Mouse (Mus musculus): Measurements from ENCODE around the gene Smim17. TPM values are rescaled to one million over a fixed set of nuclear protein-coding genes. Genes with fewer than 3 reads are reported as not detected.
"Not testable (repeated sequence)": the region's sequence is repeated elsewhere in the genome, so short reads cannot be mapped to it uniquely, and the experiment has no call there.

Smim17 gene
- polyA plus RNA-seq (2016; fragmentation: Nextera tagmentation; extraction: Ambion mirVana): 1.5 TPM in 2 replicates

- peak; percentile 90 for ATAC-seq (ENCODE audit: low FRiP score)
- WGBS: 27% methylated on average over 25 of the region's 25 CpGs
- Histone ChIP-seq H3K36me3 (peaks cover 28% of the 10 kb centered on the region), H3K4me1 (peaks cover 6% of the 10 kb centered on the region; the same call in 1 of the 2 replicates), H3K27me3 (no peaks in the 10 kb centered on the region), H3K9me3 (replicated peaks) (no peaks in the 10 kb centered on the region), H3K4me2 (replicated peaks) (peak within 1 kb of the TSS; percentile 73), H3K9ac (peak within 1 kb of the TSS; percentile 54), H3K4me3 (peak within 1 kb of the TSS; percentile 47), H3K27ac (no peak within 1 kb of the TSS)
These were observed at the start of gene Smim17 for GRCm38 (mm10) chr7:6397996-6398975. TSS of gene Smim17 (plus strand) at chr7:6398715.

- Histone ChIP-seq H3K4me3 (no peak overlapping the region), H3K9ac (no peak overlapping the region), H3K27ac (no peak overlapping the region), H3K27me3 (no peaks in the 10 kb centered on the region), H3K9me3 (replicated peaks) (no peaks in the 10 kb centered on the region), H3K4me2 (replicated peaks) (no peak overlapping the region), H3K4me1 (no peaks in the 10 kb centered on the region), H3K36me3 (peaks cover 21% of the 10 kb centered on the region)
- no peak for ATAC-seq (ENCODE audit: low FRiP score)
- 61% methylated on average over 2 of the region's 2 CpGs for WGBS
These were observed 40.4 kb upstream of the Smim17 start for GRCm38 (mm10) chr7:6358121-6358520.

GRCm38 (mm10) chr7:6358937-6359590, 39.5 kb upstream of the Smim17 start:
- Histone ChIP-seq H3K4me2 (replicated peaks) (no peak overlapping the region), H3K27me3 (no peaks in the 10 kb centered on the region), H3K27ac (no peak overlapping the region), H3K36me3 (peaks cover 12% of the 10 kb centered on the region), H3K4me1 (peaks cover 4% of the 10 kb centered on the region), H3K4me3 (no peak overlapping the region), H3K9me3 (replicated peaks) (no peaks in the 10 kb centered on the region), H3K9ac (no peak overlapping the region)
- ATAC-seq (ENCODE audit: low FRiP score): no peak
- WGBS: 52% methylated on average over 10 of the region's 10 CpGs

DNA sequence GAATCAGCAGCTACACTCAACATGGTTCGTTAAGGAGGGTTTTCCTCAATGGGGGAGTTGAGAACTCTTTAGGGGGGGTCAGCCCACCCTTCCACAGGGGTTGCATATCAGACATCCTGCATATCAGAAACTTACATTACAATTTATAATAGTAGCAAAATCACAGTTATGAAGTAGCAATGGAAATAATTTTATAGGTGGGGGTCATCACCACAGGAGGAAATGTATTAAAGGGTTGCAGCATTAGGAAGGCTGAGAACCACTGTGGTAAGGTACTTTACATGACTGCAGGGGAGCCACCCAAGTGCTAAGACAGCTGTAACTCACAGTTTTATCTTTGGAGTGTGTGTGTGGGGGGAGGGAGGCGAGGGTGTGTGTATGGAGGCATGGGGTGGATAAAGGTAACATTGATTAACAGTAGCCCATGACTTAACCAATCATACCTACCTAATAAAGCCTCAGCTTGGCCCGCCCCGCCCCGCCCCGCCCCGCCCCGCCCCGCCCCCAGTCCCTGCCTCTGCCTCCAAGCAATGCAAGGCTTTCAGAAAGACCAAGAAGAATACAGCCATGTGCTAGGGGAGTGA, 37.9 kb upstream of the Smim17 start:
- H3K9ac ChIP-seq: no peak overlapping the region
- H3K9me3 ChIP-seq (replicated peaks): no peaks in the 10 kb centered on the region
- H3K27me3 ChIP-seq: no peaks in the 10 kb centered on the region
- no peak overlapping the region for H3K4me3 ChIP-seq
- WGBS: 13% methylated on average over 9 of the region's 9 CpGs
- no peak overlapping the region for H3K4me2 ChIP-seq (replicated peaks)
- ATAC-seq (ENCODE audit: low FRiP score): no peak
- H3K27ac ChIP-seq: no peak overlapping the region
- peaks cover 4% of the 10 kb centered on the region for H3K4me1 ChIP-seq
- peaks cover 3% of the 10 kb centered on the region; the same call in 1 of the 2 replicates for H3K36me3 ChIP-seq

DNA sequence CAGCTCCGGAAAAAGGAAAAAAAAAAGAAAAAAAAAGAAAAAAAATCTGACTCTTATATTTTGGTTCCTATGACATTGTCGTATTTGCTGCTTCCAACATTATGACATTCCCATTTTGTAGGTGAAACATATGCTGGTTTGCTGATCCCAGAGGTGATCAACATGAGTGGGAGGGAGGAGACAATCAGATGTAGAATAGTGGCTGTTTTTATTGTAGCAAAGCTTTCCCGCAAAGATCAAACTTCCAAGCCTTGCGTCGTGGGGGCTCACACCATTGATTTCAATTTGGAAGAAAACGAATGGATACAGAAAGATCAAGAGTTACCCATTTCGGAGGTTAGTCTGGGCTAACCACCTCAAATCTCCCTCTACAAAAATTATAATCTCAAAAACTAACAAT, 36.8 kb upstream of the Smim17 start:
- H3K4me2 ChIP-seq (replicated peaks): peak overlapping the region; percentile 58
- H3K9ac ChIP-seq: peak overlapping the region; percentile 55
- H3K36me3 ChIP-seq: no peaks in the 10 kb centered on the region
- peaks cover 4% of the 10 kb centered on the region for H3K4me1 ChIP-seq
- no peaks in the 10 kb centered on the region for H3K9me3 ChIP-seq (replicated peaks)
- no peak for ATAC-seq (ENCODE audit: low FRiP score)
- no peaks in the 10 kb centered on the region for H3K27me3 ChIP-seq
- peak overlapping the region; percentile 93 for H3K27ac ChIP-seq
- 26% methylated on average over 7 of the region's 7 CpGs for WGBS
- peak overlapping the region; percentile 41 for H3K4me3 ChIP-seq

GRCm38 (mm10) chr7:6362268-6363046, 36.1 kb upstream of the Smim17 start:
- H3K9me3 ChIP-seq (replicated peaks): no peaks in the 10 kb centered on the region
- peaks cover 4% of the 10 kb centered on the region for H3K4me1 ChIP-seq
- H3K4me2 ChIP-seq (replicated peaks): peak overlapping the region; percentile 58
- H3K9ac ChIP-seq: peak overlapping the region; percentile 55
- ATAC-seq (ENCODE audit: low FRiP score): peak; percentile 95
- no peaks in the 10 kb centered on the region for H3K27me3 ChIP-seq
- H3K4me3 ChIP-seq: peak overlapping the region; percentile 41
- H3K36me3 ChIP-seq: no peaks in the 10 kb centered on the region
- peak overlapping the region; percentile 93 for H3K27ac ChIP-seq
- WGBS: under 1% methylated on average over 38 of the region's 38 CpGs

DNA sequence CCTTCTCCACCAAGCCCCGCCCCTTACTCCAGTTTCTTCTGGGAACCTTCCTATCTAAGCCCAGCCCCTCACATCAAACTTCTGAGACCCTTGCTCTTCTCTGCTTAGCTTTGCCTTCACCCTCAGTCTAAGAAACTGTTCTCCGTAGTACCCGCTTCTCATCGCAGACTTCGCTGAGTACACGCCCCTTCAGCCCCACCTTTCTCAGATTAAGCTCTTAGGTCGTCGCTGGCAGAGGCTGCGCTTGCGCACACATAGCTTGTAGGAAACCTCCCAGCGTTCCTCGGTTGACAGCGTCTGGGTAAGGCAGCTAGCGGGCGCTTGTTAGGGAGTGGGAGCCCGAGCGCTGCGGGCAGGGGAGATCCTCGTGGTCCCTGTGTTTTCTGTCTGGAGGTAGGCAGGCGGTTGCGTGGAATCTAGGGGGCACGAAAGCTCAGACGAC, 35.4 kb upstream of the Smim17 start, which contains the start of gene Zfp78:
Zfp78 (plus strand) TSS at position 234 of the 442 bp plus-strand sequence.
- peak within 1 kb of the TSS; percentile 93 for H3K27ac ChIP-seq
- H3K27me3 ChIP-seq: no peaks in the 10 kb centered on the region
- peak within 1 kb of the TSS; percentile 58 for H3K4me2 ChIP-seq (replicated peaks)
- peak within 1 kb of the TSS; percentile 41 for H3K4me3 ChIP-seq
- H3K4me1 ChIP-seq: peaks cover 4% of the 10 kb centered on the region
- H3K36me3 ChIP-seq: no peaks in the 10 kb centered on the region
- H3K9ac ChIP-seq: peak within 1 kb of the TSS; percentile 59
- no peaks in the 10 kb centered on the region for H3K9me3 ChIP-seq (replicated peaks)
- ATAC-seq (ENCODE audit: low FRiP score): peak; percentile 86
- under 1% methylated on average over 23 of the region's 23 CpGs for WGBS

DNA sequence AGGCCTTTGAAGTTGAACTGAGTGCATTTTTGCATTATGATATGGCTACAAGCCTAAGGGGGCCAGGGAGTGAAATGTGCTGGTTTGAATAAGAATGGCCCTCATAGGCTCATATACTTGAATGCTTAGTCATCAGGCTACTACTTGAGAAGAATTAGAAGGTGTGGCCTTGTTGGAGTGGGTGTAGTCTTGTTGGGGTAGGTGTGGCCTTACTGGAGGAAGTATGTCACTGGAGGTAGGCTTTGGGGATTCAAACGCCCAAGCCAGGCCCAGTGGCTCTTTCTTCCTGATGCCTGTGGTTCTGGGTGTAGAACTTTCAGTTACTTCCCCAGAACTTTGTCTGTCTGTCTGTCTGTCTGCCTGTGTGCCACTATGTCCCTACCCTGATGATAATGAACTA, 33.8 kb upstream of the Smim17 start:
- 73% methylated on average over 1 of the region's 1 CpGs for WGBS
- H3K4me2 ChIP-seq (replicated peaks): no peak overlapping the region
- ATAC-seq (ENCODE audit: low FRiP score): no peak
- no peak overlapping the region for H3K4me3 ChIP-seq
- H3K4me1 ChIP-seq: peaks cover 4% of the 10 kb centered on the region
- no peaks in the 10 kb centered on the region for H3K36me3 ChIP-seq
- H3K27ac ChIP-seq: no peak overlapping the region
- H3K27me3 ChIP-seq: no peaks in the 10 kb centered on the region
- H3K9me3 ChIP-seq (replicated peaks): no peaks in the 10 kb centered on the region
- H3K9ac ChIP-seq: no peak overlapping the region

DNA sequence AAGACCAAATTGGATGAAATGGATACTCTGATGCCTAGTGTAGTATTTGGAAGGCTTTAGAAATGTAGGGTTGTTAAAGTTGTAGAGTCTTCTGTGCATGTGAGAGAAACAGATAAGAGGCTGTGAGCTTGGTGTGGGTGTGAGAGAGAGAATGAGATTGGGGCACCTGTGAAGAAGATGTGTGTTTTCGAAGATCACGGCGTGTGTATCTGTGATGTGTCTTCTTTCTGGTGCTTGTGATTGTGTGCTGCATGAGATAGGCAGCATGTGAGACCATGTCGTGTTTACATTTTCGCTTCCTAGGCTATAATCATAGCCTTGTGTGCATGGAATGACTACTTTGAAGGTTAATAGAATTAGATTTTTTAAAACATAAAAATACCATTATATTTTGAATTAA, 31.3 kb upstream of the Smim17 start:
- no peak overlapping the region for H3K9ac ChIP-seq
- no peaks in the 10 kb centered on the region for H3K27me3 ChIP-seq
- H3K4me3 ChIP-seq: no peak overlapping the region
- no peak for ATAC-seq (ENCODE audit: low FRiP score)
- whole genome bisulfite sequencing: 91% methylated on average over 5 of the region's 5 CpGs
- peaks cover 4% of the 10 kb centered on the region for H3K4me1 ChIP-seq
- no peaks in the 10 kb centered on the region; the same call in 1 of the 2 replicates for H3K36me3 ChIP-seq
- H3K9me3 ChIP-seq (replicated peaks): no peaks in the 10 kb centered on the region
- H3K4me2 ChIP-seq (replicated peaks): no peak overlapping the region
- H3K27ac ChIP-seq: no peak overlapping the region

- H3K36me3 ChIP-seq; H3K4me3 ChIP-seq; H3K27ac ChIP-seq; H3K9me3 ChIP-seq (replicated peaks); H3K4me1 ChIP-seq; H3K4me2 ChIP-seq (replicated peaks); ATAC-seq (ENCODE audit: low FRiP score); H3K9ac ChIP-seq; H3K27me3 ChIP-seq: not testable (repeated sequence)
- WGBS: 84% methylated on average over 5 of the region's 5 CpGs
These were observed 30.4 kb upstream of the Smim17 start for GRCm38 (mm10) chr7:6368146-6368545.

- no peak overlapping the region for H3K4me2 ChIP-seq (replicated peaks)
- H3K4me3 ChIP-seq: no peak overlapping the region
- H3K36me3 ChIP-seq: no peaks in the 10 kb centered on the region; the same call in 1 of the 2 replicates
- WGBS: 87% methylated on average over 3 of the region's 3 CpGs
- H3K27ac ChIP-seq: no peak overlapping the region
- H3K9ac ChIP-seq: no peak overlapping the region
- ATAC-seq (ENCODE audit: low FRiP score): no peak
- no peaks in the 10 kb centered on the region for H3K27me3 ChIP-seq
- no peaks in the 10 kb centered on the region for H3K9me3 ChIP-seq (replicated peaks)
- no peaks in the 10 kb centered on the region for H3K4me1 ChIP-seq
These were observed 29.1 kb upstream of the Smim17 start for GRCm38 (mm10) chr7:6369460-6369859.
